Mouse (Mus musculus): ENCODE data around the gene Washc3. TPM values are rescaled to one million over a fixed set of nuclear protein-coding genes. Genes with fewer than 3 reads are reported as not detected.

The Washc3 gene
- total RNA-seq (2014; fragmentation: Nextera tagmentation) (103 and 116 TPM in 2 replicates), total RNA-seq (2017) (59.9 and 62.6 TPM in 2 replicates), polyA plus RNA-seq (2012) (17.6 and 23.0 TPM in 2 replicates)

GRCm38 (mm10) chr10:88200951-88201638 is at the start of gene Washc3:
TSS of gene Washc3 (plus strand) at chr10:88201093.
- ATAC-seq (ENCODE audit: extremely low read depth, insufficient number of reproducible peaks, low FRiP score, poor library complexity, severe bottlenecking) = peak; percentile 99
- TF ChIP-seq POLR2AphosphoS5 (IDR thresholded peaks at IDR 0.05; ENCODE audit: insufficient replicate concordance, low read depth, low read length) = no peak
- TF ChIP-seq CTCF (IDR thresholded peaks at IDR 0.05; ENCODE audit: low read depth, low read length) = no peak
- TF ChIP-seq TAL1 (conservative IDR thresholded peaks at IDR 0.05; ENCODE audit: low read depth, low read length) = no peak
- TF ChIP-seq GATA2 (IDR thresholded peaks at IDR 0.05; ENCODE audit: borderline replicate concordance, low read depth, low read length) = no peak
- TF ChIP-seq GATA1 (IDR thresholded peaks at IDR 0.05; ENCODE audit: borderline replicate concordance, low read length) = no peak

GRCm38 (mm10) chr10:88151658-88152057 is 49.2 kb upstream of the Washc3 start:
- Histone ChIP-seq H3K4me1 (ENCODE audit: insufficient read depth, low read depth, low read length) (peaks cover 11% of the 10 kb centered on the region), H3K36me3 (replicated peaks) (peaks cover 76% of the 10 kb centered on the region), H3K9me3 (replicated peaks) (no peaks in the 10 kb centered on the region), H3K4me3 (ENCODE audit: low read depth, low read length) (no peak overlapping the region), H3K27me3 (ENCODE audit: insufficient read depth, low read length) (no peaks in the 10 kb centered on the region)
- DNase-seq (ENCODE audit: low spot score) (no peak), ATAC-seq (ENCODE audit: extremely low read depth, insufficient number of reproducible peaks, low FRiP score, poor library complexity, severe bottlenecking) (no peak)
- TF ChIP-seq GATA2 (IDR thresholded peaks at IDR 0.05; ENCODE audit: borderline replicate concordance, low read depth, low read length) (no peak), GATA1 (IDR thresholded peaks at IDR 0.05; ENCODE audit: borderline replicate concordance, low read length) (no peak), CTCF (IDR thresholded peaks at IDR 0.05; ENCODE audit: low read depth, low read length) (no peak), TAL1 (conservative IDR thresholded peaks at IDR 0.05; ENCODE audit: low read depth, low read length) (no peak), POLR2AphosphoS5 (IDR thresholded peaks at IDR 0.05; ENCODE audit: insufficient replicate concordance, low read depth, low read length) (no peak)

More at GRCm38 (mm10) chr10:88200951-88201638, at the start of gene Washc3:
- Histone ChIP-seq H3K9me3 (replicated peaks) (no peaks in the 10 kb centered on the region), H3K4me1 (ENCODE audit: insufficient read depth, low read depth, low read length) (peaks cover 18% of the 10 kb centered on the region), H3K27me3 (ENCODE audit: insufficient read depth, low read length) (peaks cover 5% of the 10 kb centered on the region; the same call in 1 of the 2 replicates), H3K36me3 (replicated peaks) (peaks cover 29% of the 10 kb centered on the region), H3K4me3 (ENCODE audit: low read depth, low read length) (peak within 1 kb of the TSS; percentile 78)
- DNase-seq (ENCODE audit: low spot score) = peak; percentile 79

- no peak for ATAC-seq (ENCODE audit: extremely low read depth, insufficient number of reproducible peaks, low FRiP score, poor library complexity, severe bottlenecking)
- H3K4me1 ChIP-seq (ENCODE audit: insufficient read depth, low read depth, low read length) = no peaks in the 10 kb centered on the region
- H3K36me3 ChIP-seq (replicated peaks) = peaks cover 73% of the 10 kb centered on the region
- DNase-seq (ENCODE audit: low spot score) = no peak
- TF ChIP-seq POLR2AphosphoS5 (IDR thresholded peaks at IDR 0.05; ENCODE audit: insufficient replicate concordance, low read depth, low read length) = no peak
- TF ChIP-seq GATA2 (IDR thresholded peaks at IDR 0.05; ENCODE audit: borderline replicate concordance, low read depth, low read length) = no peak
- TF ChIP-seq TAL1 (conservative IDR thresholded peaks at IDR 0.05; ENCODE audit: low read depth, low read length) = no peak
- TF ChIP-seq CTCF (IDR thresholded peaks at IDR 0.05; ENCODE audit: low read depth, low read length) = no peak
- TF ChIP-seq GATA1 (IDR thresholded peaks at IDR 0.05; ENCODE audit: borderline replicate concordance, low read length) = no peak
- H3K9me3 ChIP-seq (replicated peaks) = no peaks in the 10 kb centered on the region
- H3K27me3 ChIP-seq (ENCODE audit: insufficient read depth, low read length) = no peaks in the 10 kb centered on the region
- H3K4me3 ChIP-seq (ENCODE audit: low read depth, low read length) = no peak overlapping the region
Measured at GRCm38 (mm10) chr10:88162096-88162495, 38.8 kb upstream of the Washc3 start.

- DNase-seq (ENCODE audit: low spot score) = no peak
- no peaks in the 10 kb centered on the region for H3K4me1 ChIP-seq (ENCODE audit: insufficient read depth, low read depth, low read length)
- no peak for ATAC-seq (ENCODE audit: extremely low read depth, insufficient number of reproducible peaks, low FRiP score, poor library complexity, severe bottlenecking)
- H3K27me3 ChIP-seq (ENCODE audit: insufficient read depth, low read length) = no peaks in the 10 kb centered on the region
- H3K36me3 ChIP-seq (replicated peaks) = peaks cover 75% of the 10 kb centered on the region
- no peaks in the 10 kb centered on the region for H3K9me3 ChIP-seq (replicated peaks)
- TF ChIP-seq CTCF (IDR thresholded peaks at IDR 0.05; ENCODE audit: low read depth, low read length) = no peak
- no peak for TF ChIP-seq GATA2 (IDR thresholded peaks at IDR 0.05; ENCODE audit: borderline replicate concordance, low read depth, low read length)
- no peak for TF ChIP-seq GATA1 (IDR thresholded peaks at IDR 0.05; ENCODE audit: borderline replicate concordance, low read length)
- TF ChIP-seq TAL1 (conservative IDR thresholded peaks at IDR 0.05; ENCODE audit: low read depth, low read length) = no peak
- no peak overlapping the region for H3K4me3 ChIP-seq (ENCODE audit: low read depth, low read length)
Measured at GRCm38 (mm10) chr10:88162676-88163075, 38.2 kb upstream of the Washc3 start.

- no peak for TF ChIP-seq GATA1 (IDR thresholded peaks at IDR 0.05; ENCODE audit: borderline replicate concordance, low read length)
- no peak for TF ChIP-seq CTCF (IDR thresholded peaks at IDR 0.05; ENCODE audit: low read depth, low read length)
- DNase-seq (ENCODE audit: low spot score) (no peak), ATAC-seq (ENCODE audit: extremely low read depth, insufficient number of reproducible peaks, low FRiP score, poor library complexity, severe bottlenecking) (no peak)
- peaks cover 59% of the 10 kb centered on the region for H3K36me3 ChIP-seq (replicated peaks)
- no peaks in the 10 kb centered on the region for H3K27me3 ChIP-seq (ENCODE audit: insufficient read depth, low read length)
- H3K4me1 ChIP-seq (ENCODE audit: insufficient read depth, low read depth, low read length) = no peaks in the 10 kb centered on the region
- no peak overlapping the region for H3K4me3 ChIP-seq (ENCODE audit: low read depth, low read length)
- H3K9me3 ChIP-seq (replicated peaks) = no peaks in the 10 kb centered on the region
Measured at GRCm38 (mm10) chr10:88166158-88166557, 34.7 kb upstream of the Washc3 start.

- H3K4me3 ChIP-seq (ENCODE audit: low read depth, low read length) = no peak overlapping the region
- H3K36me3 ChIP-seq (replicated peaks) = peaks cover 62% of the 10 kb centered on the region
- TF ChIP-seq TAL1 (conservative IDR thresholded peaks at IDR 0.05; ENCODE audit: low read depth, low read length) (no peak), POLR2AphosphoS5 (IDR thresholded peaks at IDR 0.05; ENCODE audit: insufficient replicate concordance, low read depth, low read length) (no peak), CTCF (IDR thresholded peaks at IDR 0.05; ENCODE audit: low read depth, low read length) (no peak), GATA2 (IDR thresholded peaks at IDR 0.05; ENCODE audit: borderline replicate concordance, low read depth, low read length) (no peak), GATA1 (IDR thresholded peaks at IDR 0.05; ENCODE audit: borderline replicate concordance, low read length) (no peak)
- no peaks in the 10 kb centered on the region for H3K4me1 ChIP-seq (ENCODE audit: insufficient read depth, low read depth, low read length)
- H3K9me3 ChIP-seq (replicated peaks) = no peaks in the 10 kb centered on the region
- no peaks in the 10 kb centered on the region for H3K27me3 ChIP-seq (ENCODE audit: insufficient read depth, low read length)
- DNase-seq (ENCODE audit: low spot score) (no peak), ATAC-seq (ENCODE audit: extremely low read depth, insufficient number of reproducible peaks, low FRiP score, poor library complexity, severe bottlenecking) (no peak)
Measured at GRCm38 (mm10) chr10:88167438-88168077, 33.3 kb upstream of the Washc3 start.
